Mouse (Mus musculus) testis, adult 2 months (tissue): Measurements from ENCODE around the gene Gxylt2.

Source experiments
- CTCF ChIP-seq: fragments of 200-500 bp; IDR thresholded peaks from 2 replicates; pipeline ENCODE4 v1.5.1; 2012; ENCODE audit warnings: low read depth, mild to moderate bottlenecking, inconsistent platforms, low read length, moderate library complexity; ENCODE audit not compliant: control insufficient read depth, insufficient read depth, insufficient replicate concordance
- POLR2A ChIP-seq: fragments of 200-500 bp; IDR thresholded peaks from 2 replicates; pipeline ENCODE4 v1.6.1; 2012; ENCODE audit warnings: low read depth, mild to moderate bottlenecking, inconsistent platforms, low read length, moderate library complexity; ENCODE audit not compliant: control insufficient read depth

GRCm38 (mm10) chr6:100795797-100796196 lies 91.3 kb downstream of the Gxylt2 start:
- TF ChIP-seq CTCF = no peak
- no peak for TF ChIP-seq POLR2A
